Mouse (Mus musculus): ENCODE results near the gene Actl11.

DNA sequence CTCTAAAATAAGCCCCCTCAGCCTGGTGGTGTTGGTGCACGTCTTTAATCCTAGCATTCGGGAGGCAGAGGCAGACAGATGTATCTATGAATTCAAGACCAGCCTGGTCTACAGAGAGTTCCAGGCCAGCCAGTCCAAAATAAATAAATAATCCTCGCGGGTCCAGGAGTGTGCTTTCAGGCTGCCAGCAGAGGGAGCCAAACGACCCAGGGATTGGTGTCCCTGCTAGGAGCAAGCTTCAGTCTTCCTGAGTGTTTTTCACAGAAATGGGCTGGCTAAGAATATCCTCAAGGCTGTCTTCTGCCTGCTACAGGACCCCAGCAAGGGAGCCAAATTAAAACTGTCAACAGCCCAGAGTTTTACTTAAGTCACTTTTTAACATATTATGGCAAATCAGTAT lies 35.4 kb downstream of the Actl11 start:
- TF ChIP-seq GATA1 (IDR thresholded peaks at IDR 0.05; ENCODE audit: borderline replicate concordance, low read length), result no peak
- TF ChIP-seq FLI1 (IDR thresholded peaks at IDR 0.05; ENCODE audit: low read length), result no peak

Data from megakaryocyte, embryonic 14.5 days (primary cell).